Mouse (Mus musculus): Measurements from ENCODE around the gene Tcte1.

Tcte1 gene

GRCm38 (mm10) chr17:45523263-45523662 lies at the start of gene Tcte1:
Tcte1 (plus strand) TSS chr17:45523434.
- no peak for DNase-seq (ENCODE audit: low spot score in 2 of 2)

- DNase-seq (ENCODE audit: low spot score in 2 of 2) = no peak
These were observed 49.6 kb upstream of the Tcte1 start for GRCm38 (mm10) chr17:45473667-45474066.

- DNase-seq (ENCODE audit: low spot score in 2 of 2) = no peak
These were observed 49.1 kb upstream of the Tcte1 start for GRCm38 (mm10) chr17:45474146-45474545.

- peak in 1 of 2 experiments; percentile 39 for DNase-seq (ENCODE audit: low spot score in 2 of 2)
These were observed 48.4 kb upstream of the Tcte1 start, which contains the start of gene Spats1 for GRCm38 (mm10) chr17:45474669-45475465. Spats1 (minus strand) TSS chr17:45475415.

GRCm38 (mm10) chr17:45478234-45478825 lies 44.9 kb upstream of the Tcte1 start:
- DNase-seq (ENCODE audit: low spot score in 2 of 2) = peak; percentile 48 to 86

- DNase-seq (ENCODE audit: low spot score in 2 of 2) = no peak
These were observed 42.8 kb upstream of the Tcte1 start for GRCm38 (mm10) chr17:45480429-45480828.

GRCm38 (mm10) chr17:45485581-45485980 lies 37.7 kb upstream of the Tcte1 start:
- DNase-seq (ENCODE audit: low spot score in 2 of 2) = no peak

- DNase-seq (ENCODE audit: low spot score in 2 of 2) = no peak
These were observed 36.0 kb upstream of the Tcte1 start for GRCm38 (mm10) chr17:45487216-45487615.

GRCm38 (mm10) chr17:45488321-45489254 lies 34.6 kb upstream of the Tcte1 start:
- no peak for DNase-seq (ENCODE audit: low spot score in 2 of 2)

- no peak for DNase-seq (ENCODE audit: low spot score in 2 of 2)
These were observed 33.5 kb upstream of the Tcte1 start for GRCm38 (mm10) chr17:45489736-45490135.

GRCm38 (mm10) chr17:45490532-45491154 lies 32.6 kb upstream of the Tcte1 start:
- no peak for DNase-seq (ENCODE audit: low spot score in 2 of 2)

- DNase-seq (ENCODE audit: low spot score in 2 of 2) = no peak
These were observed 27.8 kb upstream of the Tcte1 start for GRCm38 (mm10) chr17:45495398-45495797.

GRCm38 (mm10) chr17:45498397-45498796 lies 24.8 kb upstream of the Tcte1 start:
- no peak for DNase-seq (ENCODE audit: low spot score in 2 of 2)

GRCm38 (mm10) chr17:45499516-45499915 lies 23.7 kb upstream of the Tcte1 start:
- no peak for DNase-seq (ENCODE audit: low spot score in 2 of 2)

GRCm38 (mm10) chr17:45500981-45501380 lies 22.3 kb upstream of the Tcte1 start:
- no peak for DNase-seq (ENCODE audit: low spot score in 2 of 2)

GRCm38 (mm10) chr17:45502324-45502723 lies 20.9 kb upstream of the Tcte1 start:
- DNase-seq (ENCODE audit: low spot score in 2 of 2) = no peak

- no peak for DNase-seq (ENCODE audit: low spot score in 2 of 2)
These were observed 19.8 kb upstream of the Tcte1 start for GRCm38 (mm10) chr17:45503301-45503973.

- no peak for DNase-seq (ENCODE audit: low spot score in 2 of 2)
These were observed 17.2 kb upstream of the Tcte1 start for GRCm38 (mm10) chr17:45505941-45506465.

GRCm38 (mm10) chr17:45506700-45507189 lies 16.5 kb upstream of the Tcte1 start, which contains the start of gene Aars2:
Aars2 (plus strand) TSS chr17:45506841.
- peak; percentile 86 to 95 for DNase-seq (ENCODE audit: low spot score in 2 of 2)

- no peak for DNase-seq (ENCODE audit: low spot score in 2 of 2)
These were observed 12.4 kb upstream of the Tcte1 start for GRCm38 (mm10) chr17:45510871-45511270.
